Mouse (Mus musculus) cerebellum, adult 9-10 months (tissue): Measurements from ENCODE around the gene Vps16.

Experiments used
- DNase-seq: peaks from one replicate; pipeline ENCODE4 v3.0.0; 2022

The Vps16 gene

DNA sequence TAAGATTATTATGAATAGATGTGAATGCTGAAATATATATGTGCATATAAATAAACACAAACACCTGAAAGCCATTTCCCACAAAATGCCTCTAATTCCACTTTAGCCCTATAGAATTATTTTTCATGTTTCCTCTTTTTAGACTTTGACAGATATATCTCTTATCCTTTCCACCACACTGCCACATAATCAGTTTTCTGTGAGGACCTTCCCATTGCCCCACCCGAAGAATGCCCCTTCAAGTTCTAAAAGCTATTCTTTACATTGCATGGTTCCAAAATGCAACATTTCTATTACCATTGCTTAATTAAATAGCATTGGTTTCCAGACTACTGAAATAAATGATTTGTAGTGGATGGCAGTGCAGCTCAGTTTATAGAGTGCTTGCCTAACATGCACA lies 42.3 kb downstream of the Vps16 start:
- DNase-seq, result no peak

DNA sequence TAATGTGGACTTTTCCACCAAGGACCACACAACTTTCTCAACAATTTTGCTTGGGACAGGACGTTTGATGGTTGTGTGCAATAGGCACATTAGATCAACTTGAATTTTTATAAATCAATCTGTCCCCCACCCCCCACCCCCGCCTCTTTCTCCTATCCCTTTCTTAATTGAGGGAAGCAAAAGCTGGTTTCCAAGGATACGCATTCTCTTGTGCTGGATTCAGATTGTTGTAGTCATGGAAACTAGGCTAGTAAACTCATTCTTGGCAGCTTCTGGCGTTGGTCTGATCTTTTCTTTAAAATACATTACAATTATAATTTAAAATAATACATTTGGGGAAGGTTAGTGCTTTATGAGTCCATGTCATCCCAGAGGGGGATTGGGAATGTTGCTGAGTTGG lies 45.2 kb downstream of the Vps16 start:
- no peak for DNase-seq

DNA sequence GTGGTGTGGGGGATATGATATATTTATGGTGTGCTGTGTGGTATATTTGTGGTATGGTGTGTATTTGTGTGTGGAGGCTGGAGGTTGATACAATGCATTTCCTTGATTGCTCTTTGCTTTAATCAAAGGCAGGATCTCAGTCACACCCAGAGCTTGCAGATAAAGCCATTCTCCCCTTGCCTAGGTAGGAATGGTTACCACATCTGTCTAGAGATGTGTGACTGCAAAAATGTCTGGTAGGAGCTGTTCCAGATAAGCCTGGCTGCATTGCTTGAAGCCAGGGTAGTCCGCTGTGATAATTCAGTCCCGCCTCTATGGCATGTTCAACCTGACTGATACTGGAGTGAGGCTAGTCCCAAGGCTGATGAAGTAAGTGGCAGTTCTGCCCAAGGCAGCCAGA lies 45.8 kb downstream of the Vps16 start:
- DNase-seq, result no peak

GRCm38 (mm10) chr2:130472908-130473510 lies 48.9 kb downstream of the Vps16 start:
- no peak for DNase-seq

DNA sequence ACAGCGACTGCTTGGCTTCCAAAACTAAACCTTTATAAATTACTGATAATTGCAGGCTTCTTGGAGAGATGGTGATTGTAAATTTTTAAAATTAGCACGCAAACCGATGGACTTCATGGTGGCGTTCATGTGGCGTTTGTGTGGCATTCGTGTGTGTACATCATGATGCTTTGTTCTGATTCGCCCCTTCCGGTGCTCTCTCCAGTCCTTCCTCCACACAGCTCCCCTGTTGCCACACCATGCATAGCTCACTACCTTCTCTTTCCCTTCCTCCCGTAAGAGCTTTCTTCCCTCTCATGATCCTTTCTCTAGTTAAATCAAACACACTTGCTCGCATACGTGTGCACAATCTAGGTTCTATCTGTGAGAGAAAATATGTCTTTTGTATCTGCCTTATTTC lies 51.6 kb downstream of the Vps16 start:
- no peak for DNase-seq

DNA sequence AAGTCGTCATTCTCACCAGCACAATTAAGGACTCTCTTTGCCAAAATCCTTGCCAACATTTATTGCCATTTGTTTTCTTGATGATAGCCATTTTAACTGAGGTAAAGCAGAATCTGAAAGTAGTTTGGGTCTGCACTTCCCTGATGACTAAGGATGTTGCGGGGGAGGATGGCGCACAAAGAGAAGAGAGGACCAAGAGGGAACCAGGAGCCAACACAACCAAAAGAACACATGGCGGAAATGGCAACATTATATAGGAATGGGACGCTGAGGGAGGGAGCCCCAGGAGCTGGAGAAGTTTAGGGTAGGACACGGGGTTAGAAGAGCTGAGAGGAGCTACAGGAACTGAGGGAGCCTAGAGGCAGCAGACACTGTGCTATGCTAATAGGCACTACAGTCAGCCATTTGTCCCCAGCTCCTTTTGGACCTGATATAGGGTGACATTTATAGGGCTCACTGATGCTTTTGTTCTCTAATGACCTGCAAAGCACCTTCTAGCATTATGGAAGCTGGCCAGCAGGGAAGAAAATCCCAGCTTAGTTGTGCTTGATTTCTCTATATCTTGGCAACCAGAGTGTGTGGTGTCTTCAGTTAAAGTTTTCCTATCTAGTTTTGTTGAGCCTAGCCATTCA lies 52.6 kb downstream of the Vps16 start:
- no peak for DNase-seq

- DNase-seq, result no peak
Observed at GRCm38 (mm10) chr2:130482177-130482576, 58.0 kb downstream of the Vps16 start.

DNA sequence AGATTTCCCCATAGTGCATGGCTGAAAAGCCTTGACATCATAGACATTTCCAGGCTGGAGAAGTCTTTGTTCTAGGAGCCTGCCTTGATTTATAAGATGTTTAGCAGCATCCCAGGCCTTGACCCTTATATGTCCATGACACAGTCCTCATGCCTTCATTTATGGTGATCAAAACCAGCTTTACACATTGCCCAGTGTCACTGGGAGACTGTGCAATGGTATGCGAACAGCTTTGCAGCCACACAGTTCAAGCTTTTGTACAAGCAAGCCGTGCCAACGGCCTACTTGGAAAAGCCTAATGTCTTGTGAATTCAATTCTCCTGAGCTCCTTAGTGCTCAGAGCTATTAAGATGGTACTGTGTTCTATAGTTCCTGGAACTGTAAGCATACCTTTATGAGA lies 58.6 kb downstream of the Vps16 start:
- no peak for DNase-seq

- DNase-seq, result no peak
Observed at GRCm38 (mm10) chr2:130484206-130484605, 60.1 kb downstream of the Vps16 start.

GRCm38 (mm10) chr2:130488002-130488401 lies 63.9 kb downstream of the Vps16 start:
- DNase-seq, result no peak

- no peak for DNase-seq
Observed at GRCm38 (mm10) chr2:130488600-130488999, 64.5 kb downstream of the Vps16 start.

DNA sequence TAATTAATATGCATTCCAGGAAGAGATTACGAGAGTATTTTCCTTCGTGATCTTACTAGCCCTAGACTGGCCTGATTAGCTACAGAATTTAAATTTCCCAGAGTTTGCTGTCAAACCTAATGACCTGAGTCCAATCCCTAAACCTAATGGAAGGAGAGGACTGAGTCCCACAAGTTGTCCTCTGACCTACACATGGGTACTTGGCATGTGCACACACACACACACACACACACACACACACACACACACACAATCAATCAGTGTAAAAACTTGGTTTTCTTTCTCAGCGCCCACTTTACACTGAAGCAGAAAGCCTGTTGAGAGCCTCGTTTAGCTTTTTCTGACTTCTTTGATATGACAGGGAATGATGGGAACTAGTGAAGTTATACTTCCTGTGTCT lies 67.0 kb downstream of the Vps16 start:
- DNase-seq, result no peak

DNA sequence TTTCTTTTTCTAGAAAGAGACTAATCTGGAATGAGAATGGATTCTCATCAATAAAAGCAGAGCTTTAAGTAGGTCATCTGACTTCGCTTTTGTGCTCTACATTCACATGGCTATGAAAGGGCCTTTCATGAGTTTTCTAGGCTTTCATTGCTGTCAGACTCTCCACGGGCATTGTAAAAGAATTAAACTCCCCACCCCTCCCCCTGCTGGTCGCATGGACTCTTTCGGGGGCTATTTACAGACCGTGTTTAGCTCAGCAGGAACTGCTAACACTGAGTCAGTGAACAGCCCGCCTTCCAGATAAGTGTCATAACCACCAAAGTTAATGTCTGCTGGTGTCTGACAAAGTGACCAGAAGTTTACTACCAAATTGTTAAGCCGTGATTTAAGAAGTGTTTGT lies 67.4 kb downstream of the Vps16 start:
- peak; percentile 48 for DNase-seq
